Mouse (Mus musculus) mammary gland, adult 2 months (tissue): ENCODE results near the gene Gpnmb. TPM values are rescaled to one million over a fixed set of nuclear protein-coding genes. Genes with fewer than 3 reads are reported as not detected.

Experiments
- polyA plus RNA-seq: library from polyadenylated mRNA; depleted of rRNA; stranded (reverse); fragments of >200 nt; gene quantifications from 2 replicates; pipeline ENCODE4 v1.2.3, GENCODE M21; 2012; ENCODE audit warnings: low replicate concordance; rRNA removed

Gpnmb gene
- polyA plus RNA-seq: 16.9 and 30.9 TPM in 2 replicates

DNA sequence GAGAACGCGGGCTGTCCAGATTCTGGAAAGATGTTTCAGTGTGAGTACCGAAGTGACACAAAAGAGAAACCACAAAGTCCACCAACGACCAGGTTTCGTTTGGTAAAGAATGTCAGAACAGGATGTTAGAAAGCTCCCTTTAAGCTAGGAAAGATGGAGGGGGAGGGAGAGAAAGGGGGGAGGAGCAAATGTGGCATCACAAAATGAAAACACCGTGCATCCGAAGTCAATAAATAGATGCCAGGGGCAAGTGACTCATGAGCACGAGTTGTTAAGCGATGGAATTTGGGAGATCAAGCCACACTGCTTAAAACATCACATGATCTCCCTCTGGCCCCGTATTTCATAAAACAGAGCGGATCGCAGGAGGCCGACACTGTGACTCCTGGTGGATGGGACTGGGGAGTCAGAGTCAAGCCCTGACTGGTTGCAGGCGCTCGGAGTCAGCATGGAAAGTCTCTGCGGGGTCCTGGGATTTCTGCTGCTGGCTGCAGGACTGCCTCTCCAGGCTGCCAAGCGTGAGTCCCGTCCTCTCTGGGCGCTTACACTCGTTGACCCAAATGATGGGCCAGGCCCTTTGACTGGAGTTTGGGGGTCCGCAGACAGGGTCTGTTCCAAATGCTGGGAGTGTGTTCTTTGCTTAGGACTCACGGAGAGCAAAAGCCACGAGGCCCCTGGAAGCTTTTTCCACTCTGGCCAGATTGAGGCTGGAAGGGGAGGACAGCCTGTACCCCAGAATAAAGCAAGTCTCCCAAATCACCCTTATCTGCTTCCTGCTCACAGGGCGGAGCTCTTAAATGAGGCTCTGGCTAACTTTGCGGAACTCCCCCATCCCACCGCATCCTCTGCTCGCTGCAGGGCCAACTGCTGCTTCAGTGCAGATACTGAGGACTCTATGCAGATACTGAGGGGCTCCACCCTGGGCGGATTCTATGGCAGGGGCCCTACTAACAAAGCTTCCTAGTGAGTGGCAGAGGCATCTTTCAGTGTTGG lies at the start of gene Gpnmb:
TSS of gene Gpnmb (plus strand) at position 272 of the 993 bp plus-strand sequence.

DNA sequence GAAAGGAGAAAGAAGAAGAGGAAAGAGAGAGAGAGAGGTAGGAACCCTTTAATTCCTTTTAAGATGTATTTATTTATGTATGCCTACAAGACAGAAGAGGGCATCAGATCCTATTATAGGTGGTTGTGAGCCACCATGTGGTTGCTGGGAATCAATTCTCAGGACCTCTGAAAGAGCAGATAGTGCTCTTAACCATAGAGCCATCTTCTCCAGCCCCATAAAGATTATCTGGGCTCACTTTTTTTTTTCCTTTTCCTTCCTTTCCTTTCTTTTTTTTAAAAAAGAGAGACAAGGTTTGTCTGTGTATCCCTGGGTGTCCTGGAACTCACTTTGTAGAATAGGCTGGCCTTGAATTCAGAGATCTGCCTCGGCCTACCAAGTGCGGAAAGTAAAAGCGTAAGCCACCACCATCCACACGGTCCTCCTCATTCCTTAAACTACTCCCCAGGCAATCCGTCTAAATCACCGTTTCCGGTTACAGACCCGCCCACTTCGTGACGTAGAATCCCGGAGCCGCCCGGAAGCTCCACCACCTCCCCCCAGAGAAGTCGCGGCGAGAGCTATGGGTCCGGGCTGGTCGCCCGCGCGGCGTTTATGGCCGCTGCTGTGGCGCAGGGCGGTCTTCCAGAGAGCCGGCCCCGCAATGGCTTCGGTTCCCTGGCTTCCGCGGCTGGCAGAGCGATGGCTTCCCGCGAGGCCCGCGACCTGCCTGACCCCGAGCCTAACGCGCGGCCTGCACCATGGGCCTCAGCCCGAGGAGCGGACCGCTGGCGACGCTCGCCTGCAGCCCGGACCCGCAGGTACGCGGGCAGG lies 37.2 kb downstream of the Gpnmb start, which contains the start of gene Malsu1:
TSS of gene Malsu1 (plus strand) at position 492 of the 813 bp plus-strand sequence.

Other genes starting within 250 kb of the Gpnmb start
- 117 and 142 TPM in 2 replicates for gene Tmem176a, start 195.6 kb upstream of the Gpnmb start, polyA plus RNA-seq
- gene Tmem176b, start 195.1 kb upstream of the Gpnmb start, polyA plus RNA-seq: 317 and 511 TPM in 2 replicates
- 14.6 and 18.5 TPM in 2 replicates for gene Aoc1, start 163.7 kb upstream of the Gpnmb start, polyA plus RNA-seq
- 0.06 and 0.08 TPM in 2 replicates for gene 1600015I10Rik, start 106.7 kb upstream of the Gpnmb start, polyA plus RNA-seq
- not detected in 2 replicates for gene Doxl2, start 61.6 kb upstream of the Gpnmb start, polyA plus RNA-seq
- not detected in 2 replicates for gene Svs1, start 49.7 kb upstream of the Gpnmb start, polyA plus RNA-seq
- gene Malsu1, start 37.2 kb downstream of the Gpnmb start, polyA plus RNA-seq: 18.4 and 27.9 TPM in 2 replicates
- gene Igf2bp3, start 178.4 kb downstream of the Gpnmb start, polyA plus RNA-seq: 0.11 and 0.14 TPM in 2 replicates
- gene Tra2a, start 227.5 kb downstream of the Gpnmb start, polyA plus RNA-seq: 23.8 and 35.6 TPM in 2 replicates